Mouse (Mus musculus) left cerebral cortex, adult 8-10 months (tissue): ENCODE measurements around the gene Tmprss9. TPM values are rescaled to one million over a fixed set of nuclear protein-coding genes. Genes with fewer than 3 reads are reported as not detected.

ENCODE experiments used
- DNase-seq, 2 experiments: peaks; one replicate each; pipeline ENCODE4 v3.0.0; 2022; ENCODE audit warnings: low spot score in 2 of 2
- total RNA-seq, 4 experiments: library from RNA; stranded (reverse); gene quantifications; 2 replicates each; pipeline ENCODE4 v1.2.4; 2022

Gene Tmprss9
- total RNA-seq, 4 experiments from 2014 or later, result 0.22 to 0.60 (median 0.39) TPM

DNA sequence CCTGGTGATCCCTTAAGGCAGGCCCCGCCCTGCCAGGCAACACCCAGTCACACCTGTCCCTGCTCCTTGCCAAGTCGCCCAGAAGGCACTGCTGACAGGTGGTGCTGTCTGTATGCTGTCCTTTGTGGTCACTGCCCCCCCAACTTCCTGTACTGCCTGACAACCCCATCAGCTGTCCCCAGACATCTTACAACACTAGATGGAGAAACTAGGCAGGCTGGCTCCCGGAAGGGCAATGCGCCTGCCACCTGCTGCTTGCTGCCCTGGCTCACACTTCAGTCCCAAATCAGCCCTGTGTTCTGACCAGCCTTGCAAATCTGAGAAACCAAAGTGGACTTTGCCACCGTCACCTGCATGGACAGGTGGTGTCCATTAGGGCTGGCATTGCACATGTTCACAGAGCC lies 42.6 kb downstream of the Tmprss9 start:
- DNase-seq, result no peak

- DNase-seq, result no peak
Observed at GRCm38 (mm10) chr10:80915260-80915659, 43.6 kb downstream of the Tmprss9 start.

- no peak for DNase-seq
Observed at GRCm38 (mm10) chr10:80915736-80916135, 44.1 kb downstream of the Tmprss9 start.

GRCm38 (mm10) chr10:80917336-80917778 lies 45.7 kb downstream of the Tmprss9 start:
- no peak for DNase-seq

GRCm38 (mm10) chr10:80917779-80918434 lies 46.3 kb downstream of the Tmprss9 start, which contains the start of gene Lmnb2:
Gene Lmnb2, minus strand, starts transcription at chr10:80918245.
- DNase-seq, result peak; percentile 69 to 82

DNA sequence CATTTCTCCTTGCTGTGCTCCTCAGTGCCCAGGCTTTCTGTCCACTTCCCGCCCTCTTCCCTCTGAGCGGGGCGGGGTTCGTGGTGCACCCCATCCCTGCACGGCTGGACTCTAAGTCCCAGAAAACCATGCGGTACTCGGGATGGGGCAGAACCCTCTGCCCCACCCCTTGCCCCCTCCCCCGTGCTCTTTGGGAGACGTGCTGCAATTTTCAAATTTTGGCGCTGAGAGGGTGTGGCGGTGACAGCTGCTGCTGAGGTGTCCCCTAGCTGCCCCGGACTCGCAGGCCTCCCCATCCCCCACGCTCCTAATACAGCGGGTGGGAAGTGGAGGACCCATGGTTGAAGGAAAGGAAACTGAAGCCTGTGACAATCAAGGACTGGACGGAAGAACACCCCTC lies 50.3 kb downstream of the Tmprss9 start:
- DNase-seq, result no peak

DNA sequence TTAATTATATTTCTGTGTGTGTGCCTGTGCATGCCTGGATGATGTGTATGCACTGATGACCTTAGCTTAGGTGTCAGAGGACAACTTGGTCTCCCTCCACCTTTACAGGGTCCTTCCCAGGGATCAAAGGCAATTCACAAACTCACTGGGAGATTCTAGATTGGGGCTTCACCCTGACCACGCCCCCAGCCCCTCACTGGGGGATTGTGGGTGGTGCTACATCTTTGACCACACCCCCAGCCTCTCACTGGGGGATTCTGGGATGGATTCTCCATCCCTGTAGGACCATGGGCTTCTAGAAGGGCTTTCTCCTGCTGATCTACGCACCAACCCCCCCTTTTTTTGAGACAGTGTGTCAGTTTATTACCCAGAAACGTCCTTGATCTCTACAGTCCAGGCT lies 53.8 kb downstream of the Tmprss9 start:
- no peak for DNase-seq

DNA sequence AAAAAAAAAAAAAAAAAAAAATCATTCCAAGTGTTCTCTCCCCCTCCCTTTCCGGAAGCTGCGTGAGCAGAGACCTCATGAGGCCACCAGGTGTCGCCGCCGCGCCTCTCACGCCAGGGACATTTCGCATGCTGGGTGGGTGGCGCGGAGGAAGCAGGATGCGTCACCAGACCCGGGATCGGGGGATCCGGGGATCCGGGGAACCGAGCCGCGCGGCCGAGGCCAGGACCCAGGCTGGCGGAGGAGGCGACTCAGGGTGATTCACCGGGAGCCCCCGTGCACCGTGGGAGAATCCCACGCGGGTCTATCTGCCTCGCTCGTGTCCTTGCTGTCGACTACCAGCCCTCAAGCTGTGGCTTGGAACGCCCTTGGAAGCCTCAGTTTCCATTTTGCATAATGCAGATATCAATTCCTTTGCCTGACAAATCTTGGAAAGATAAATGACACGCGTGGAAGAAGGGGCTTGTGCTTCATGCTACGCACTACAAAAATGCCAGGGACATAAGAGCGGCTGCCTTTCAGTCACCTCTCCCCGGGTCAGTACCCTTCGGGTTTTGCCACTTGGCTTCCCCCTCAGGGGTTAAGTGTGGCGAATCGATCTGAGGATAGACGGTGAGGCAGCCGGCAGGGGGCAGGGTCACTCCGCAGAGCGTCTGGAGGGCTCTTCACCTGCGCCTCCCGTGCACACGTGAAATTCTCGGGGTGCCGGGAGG lies 57.1 kb downstream of the Tmprss9 start:
- DNase-seq, result peak; percentile 88 to 90

DNA sequence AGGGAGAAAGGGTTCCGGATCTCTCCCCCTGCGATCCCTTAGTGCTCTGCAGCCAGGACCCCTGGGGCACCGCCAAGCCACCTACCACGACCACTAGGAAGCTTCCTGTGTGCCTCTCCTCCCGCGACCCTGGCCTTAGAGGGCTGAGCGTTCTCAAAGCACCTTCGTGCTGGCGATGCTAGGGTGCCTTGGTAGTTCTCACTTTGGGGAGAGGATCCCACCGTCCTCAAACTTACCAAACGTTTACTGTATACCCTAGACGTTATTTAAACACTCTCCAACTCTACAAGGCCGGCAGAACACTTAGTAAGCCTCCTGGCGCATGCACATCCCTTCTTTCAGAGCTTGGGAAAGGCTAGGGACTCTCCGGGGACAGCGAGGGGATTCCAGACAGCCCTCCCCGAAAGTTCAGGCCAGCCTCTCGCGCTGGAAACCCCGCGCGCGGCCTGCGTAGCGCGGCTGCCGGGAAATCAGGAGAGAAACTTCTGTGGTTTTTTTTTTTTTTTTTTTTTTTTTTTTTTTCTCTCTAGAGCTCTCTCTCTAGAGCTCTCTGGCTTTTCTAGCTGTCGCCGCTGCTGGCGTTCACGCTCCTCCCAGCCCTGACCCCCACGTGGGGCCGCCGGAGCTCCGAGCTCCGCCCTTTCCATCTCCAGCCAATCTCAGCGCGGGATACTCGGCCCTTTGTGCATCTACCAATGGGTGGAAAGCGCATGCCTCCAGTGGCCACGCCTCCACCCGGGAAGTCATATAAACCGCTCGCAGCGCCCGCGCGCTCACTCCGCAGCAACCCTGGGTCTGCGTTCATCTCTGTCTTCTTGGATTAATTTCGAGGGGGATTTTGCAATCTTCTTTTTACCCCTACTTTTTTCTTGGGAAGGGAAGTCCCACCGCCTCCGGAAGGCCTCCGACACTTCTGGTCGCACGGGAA lies 57.9 kb downstream of the Tmprss9 start, which contains the start of gene Gadd45b:
Gene Gadd45b (plus strand): TSS at position 775 of the 928 bp plus-strand sequence.
- DNase-seq, result peak; percentile 98 to 99

DNA sequence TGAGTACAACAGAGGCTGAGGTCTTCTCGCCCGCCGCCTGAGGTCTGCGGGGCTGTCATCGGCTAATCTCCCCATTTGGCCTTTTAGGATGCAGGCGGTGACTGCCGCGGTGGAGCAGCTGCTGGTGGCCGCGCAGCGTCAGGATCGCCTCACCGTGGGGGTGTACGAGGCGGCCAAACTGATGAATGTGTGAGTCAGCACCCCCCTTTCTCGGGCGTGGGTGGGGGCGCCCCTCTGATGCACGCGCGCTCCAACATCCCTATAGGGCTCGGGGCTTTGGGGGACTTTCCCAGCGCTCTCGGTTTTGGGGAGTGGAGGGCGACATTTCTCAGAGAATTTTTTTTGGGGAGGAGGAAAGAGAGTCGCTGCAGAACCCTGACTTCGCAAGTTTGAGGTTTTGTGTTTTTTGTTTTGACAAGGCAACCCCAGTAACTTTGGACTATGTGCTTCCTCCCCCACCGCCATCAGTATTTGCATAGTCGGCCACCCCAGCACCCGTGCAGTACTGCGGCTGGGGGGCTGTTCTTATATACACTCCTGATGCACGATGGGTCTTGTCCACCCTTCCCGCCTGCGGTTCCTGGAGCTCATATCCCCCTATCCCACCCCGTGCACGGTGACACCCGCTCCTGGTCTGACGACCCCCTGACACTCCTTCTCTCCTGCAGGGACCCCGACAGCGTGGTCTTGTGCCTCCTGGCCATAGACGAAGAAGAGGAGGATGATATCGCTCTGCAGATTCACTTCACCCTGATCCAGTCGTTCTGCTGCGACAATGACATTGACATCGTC lies 58.9 kb downstream of the Tmprss9 start:
- no peak for DNase-seq

DNA sequence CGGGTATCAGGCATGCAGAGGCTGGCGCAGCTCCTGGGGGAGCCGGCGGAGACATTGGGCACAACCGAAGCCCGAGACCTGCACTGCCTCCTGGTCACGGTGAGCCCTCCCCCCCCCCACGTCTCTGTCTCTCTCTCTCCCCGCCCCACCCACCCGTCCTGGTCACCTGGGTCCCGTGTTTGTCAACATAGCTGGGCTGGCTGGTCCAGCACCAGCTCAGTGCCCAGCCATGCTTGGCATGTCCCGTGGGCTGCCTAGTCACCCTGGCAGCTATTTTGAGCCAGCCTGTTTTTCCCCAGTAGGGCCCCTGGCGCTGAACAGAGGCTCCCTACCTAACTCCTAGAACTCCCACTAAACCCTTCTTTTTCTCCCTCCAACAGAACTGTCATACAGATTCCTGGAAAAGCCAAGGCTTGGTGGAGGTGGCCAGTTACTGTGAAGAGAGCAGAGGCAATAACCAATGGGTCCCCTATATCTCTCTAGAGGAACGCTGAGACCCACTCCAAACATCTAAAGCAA lies 59.6 kb downstream of the Tmprss9 start:
- no peak for DNase-seq

GRCm38 (mm10) chr10:80931695-80932094 lies 60.0 kb downstream of the Tmprss9 start:
- DNase-seq, result no peak

DNA sequence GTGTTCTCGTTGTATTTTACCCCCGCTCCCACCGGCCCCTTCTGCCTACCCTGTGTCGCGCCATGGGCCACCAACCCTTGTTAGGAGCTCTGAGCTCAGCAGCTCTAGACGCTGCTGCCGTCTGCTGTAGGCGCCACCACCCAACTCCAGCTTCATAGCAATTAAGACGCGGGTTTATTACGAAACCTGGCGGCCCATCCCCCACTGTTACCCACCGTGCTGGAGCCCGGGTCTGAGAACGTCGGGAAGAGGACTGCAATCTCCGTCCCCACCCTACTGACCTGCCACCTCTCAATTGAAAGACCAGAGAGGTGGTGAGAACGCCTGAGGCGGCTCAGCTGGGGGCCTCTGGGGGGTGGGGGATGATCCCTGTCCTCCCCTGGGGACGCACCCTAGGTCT lies 60.6 kb downstream of the Tmprss9 start:
- no peak for DNase-seq

- DNase-seq, result no peak
Observed at GRCm38 (mm10) chr10:80932700-80933420, 61.2 kb downstream of the Tmprss9 start.

DNA sequence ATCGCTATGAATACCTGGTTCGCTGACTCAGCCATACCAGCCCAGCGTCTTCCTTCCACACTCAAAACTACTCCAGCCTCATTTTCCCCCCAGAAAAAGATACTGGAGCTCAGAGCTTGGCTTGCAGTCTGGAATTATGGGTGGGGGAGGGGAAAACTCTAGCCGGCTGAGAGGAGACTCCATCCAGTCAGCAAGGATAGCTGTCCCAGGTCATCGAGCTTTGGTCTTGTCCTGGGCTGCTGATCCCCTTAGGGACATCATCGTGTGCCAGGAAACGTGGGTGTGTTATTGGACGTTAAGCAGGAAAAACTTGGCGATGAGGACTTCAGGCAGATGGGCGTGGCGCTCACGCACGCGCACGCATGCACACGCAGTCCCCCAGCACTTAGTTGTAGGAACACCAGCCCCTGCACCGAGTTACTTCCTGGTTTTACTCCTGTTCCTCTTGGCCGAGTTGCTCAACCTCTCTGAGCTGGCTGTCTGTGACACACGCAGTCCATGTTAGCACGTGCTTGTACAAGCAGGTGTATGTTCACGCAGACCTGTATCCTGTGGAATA lies 61.9 kb downstream of the Tmprss9 start:
- no peak for DNase-seq

- DNase-seq, result no peak
Observed at GRCm38 (mm10) chr10:80934136-80934985, 62.7 kb downstream of the Tmprss9 start.

DNA sequence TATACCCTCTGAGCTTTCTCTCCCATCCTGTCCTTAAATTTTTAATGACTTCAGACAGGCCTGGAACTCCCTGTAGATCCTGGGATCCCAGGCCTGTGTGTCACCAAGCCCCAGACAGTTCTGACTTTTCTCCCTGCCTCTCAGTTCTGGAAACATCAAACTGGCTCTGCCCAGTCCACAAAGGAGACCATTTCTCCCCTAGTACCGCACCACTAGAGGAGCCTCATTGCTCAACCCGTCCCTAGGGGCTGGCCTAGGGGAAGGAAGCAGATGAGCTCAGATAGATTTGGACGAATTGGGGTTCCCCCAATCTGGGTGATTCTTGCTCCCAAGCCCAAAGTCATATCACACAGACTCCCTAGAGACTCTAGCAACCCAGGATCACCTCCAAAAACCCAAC lies 63.6 kb downstream of the Tmprss9 start:
- no peak for DNase-seq

GRCm38 (mm10) chr10:80935698-80936097 lies 64.0 kb downstream of the Tmprss9 start:
- DNase-seq, result no peak
